Mouse (Mus musculus): ENCODE measurements at regions not wholly inside any gene's neighbourhood (a gene's known extent, or its start where the extent isn't known, plus 50 kb on each side); places are given as distances from the start of the nearest gene placed in this dataset.

DNA sequence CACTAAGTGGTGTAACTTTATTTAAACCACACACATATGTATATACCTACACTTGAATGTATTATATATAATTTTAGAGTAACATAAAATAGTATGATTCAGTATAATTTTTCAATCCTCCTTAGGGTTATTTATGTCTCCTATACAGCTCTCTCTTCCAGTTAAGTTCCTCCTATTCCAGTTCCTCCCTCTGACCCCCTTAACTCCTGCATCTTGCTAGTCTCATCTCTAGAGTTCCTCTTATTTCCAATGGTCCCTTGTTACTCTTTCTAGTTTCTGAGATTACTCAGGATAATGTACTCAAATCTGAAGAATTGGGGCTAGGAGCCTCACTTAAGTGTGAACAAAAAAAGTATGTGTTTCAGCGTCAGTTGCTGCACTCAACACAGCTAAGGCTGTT lies 88.4 kb upstream of the Tex13c2 start:
- Histone ChIP-seq H3K27ac (ENCODE audit: insufficient read depth, low read length) (no peak overlapping the region), H3K4me3 (ENCODE audit: insufficient read depth, low read length) (no peak overlapping the region), H3K4me1 (ENCODE audit: control insufficient read depth, insufficient read depth, low read length) (no peaks in the 10 kb centered on the region)
- TF ChIP-seq CTCF (IDR thresholded peaks at IDR 0.05; ENCODE audit: extremely low read depth, insufficient read depth, low read length) = no peak
- TF ChIP-seq POLR2A (IDR thresholded peaks at IDR 0.05; ENCODE audit: extremely low read depth, insufficient read depth, low read length) = no peak

DNA sequence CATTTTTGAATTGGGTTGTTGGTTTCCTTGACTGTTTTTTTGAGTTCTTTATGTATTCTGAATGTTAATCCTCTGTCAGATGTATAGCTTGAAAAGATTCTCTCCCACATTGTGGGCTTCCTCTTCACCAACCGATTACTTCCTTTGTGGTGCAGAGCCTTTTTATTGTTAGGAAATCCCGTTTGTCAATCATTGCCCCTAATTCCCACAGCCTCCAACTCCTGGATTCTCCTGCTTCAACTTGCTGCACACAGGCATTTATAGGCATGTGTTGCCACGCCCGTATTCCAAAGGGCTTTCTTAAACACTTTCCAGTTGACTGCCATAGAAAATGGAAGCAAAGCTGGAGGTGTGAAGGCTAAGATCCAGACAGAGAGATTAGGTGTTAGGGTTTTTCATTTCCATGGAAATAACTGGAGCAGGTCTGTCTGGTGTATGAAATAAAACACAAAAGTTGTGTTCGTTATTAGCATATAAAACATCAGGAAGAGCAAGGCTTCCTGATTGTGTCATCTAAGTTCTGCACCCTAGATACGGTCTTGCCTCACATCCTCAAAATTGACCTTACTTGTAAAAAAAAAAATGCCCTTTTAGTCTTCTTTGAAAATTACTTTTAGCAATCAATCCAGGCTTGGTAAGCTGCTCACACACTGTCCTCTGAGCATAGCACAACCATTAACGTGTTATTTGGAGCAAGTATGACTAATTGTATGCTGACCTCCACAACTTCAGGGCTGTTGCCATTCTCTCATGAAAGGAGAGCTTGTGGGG lies 87.7 kb upstream of the Tex13c2 start:
- H3K4me1 ChIP-seq (ENCODE audit: control insufficient read depth, insufficient read depth, low read length) = no peaks in the 10 kb centered on the region
- TF ChIP-seq CTCF (IDR thresholded peaks at IDR 0.05; ENCODE audit: extremely low read depth, insufficient read depth, low read length) (no peak), POLR2A (IDR thresholded peaks at IDR 0.05; ENCODE audit: extremely low read depth, insufficient read depth, low read length) (no peak)
- no peak overlapping the region for H3K27ac ChIP-seq (ENCODE audit: insufficient read depth, low read length)
- H3K4me3 ChIP-seq (ENCODE audit: insufficient read depth, low read length) = no peak overlapping the region

DNA sequence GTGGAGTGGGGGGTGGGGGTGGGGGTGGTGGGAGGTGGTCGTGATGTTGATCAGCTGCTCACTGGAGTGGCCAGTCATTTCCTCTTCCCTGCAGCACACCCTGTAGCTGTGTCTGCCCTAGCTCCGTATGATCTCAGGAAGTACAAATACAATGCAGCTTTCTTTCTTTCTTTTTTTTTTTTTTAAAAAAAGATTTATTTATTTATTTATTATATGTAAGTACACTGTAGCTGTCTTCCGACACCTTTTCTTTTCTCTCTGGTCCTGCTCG lies 87.2 kb upstream of the Tex13c2 start:
- Histone ChIP-seq H3K4me1 (ENCODE audit: control insufficient read depth, insufficient read depth, low read length) (no peaks in the 10 kb centered on the region), H3K4me3 (ENCODE audit: insufficient read depth, low read length) (no peak overlapping the region), H3K27ac (ENCODE audit: insufficient read depth, low read length) (no peak overlapping the region)
- no peak for TF ChIP-seq POLR2A (IDR thresholded peaks at IDR 0.05; ENCODE audit: extremely low read depth, insufficient read depth, low read length)
- TF ChIP-seq CTCF (IDR thresholded peaks at IDR 0.05; ENCODE audit: extremely low read depth, insufficient read depth, low read length) = no peak

DNA sequence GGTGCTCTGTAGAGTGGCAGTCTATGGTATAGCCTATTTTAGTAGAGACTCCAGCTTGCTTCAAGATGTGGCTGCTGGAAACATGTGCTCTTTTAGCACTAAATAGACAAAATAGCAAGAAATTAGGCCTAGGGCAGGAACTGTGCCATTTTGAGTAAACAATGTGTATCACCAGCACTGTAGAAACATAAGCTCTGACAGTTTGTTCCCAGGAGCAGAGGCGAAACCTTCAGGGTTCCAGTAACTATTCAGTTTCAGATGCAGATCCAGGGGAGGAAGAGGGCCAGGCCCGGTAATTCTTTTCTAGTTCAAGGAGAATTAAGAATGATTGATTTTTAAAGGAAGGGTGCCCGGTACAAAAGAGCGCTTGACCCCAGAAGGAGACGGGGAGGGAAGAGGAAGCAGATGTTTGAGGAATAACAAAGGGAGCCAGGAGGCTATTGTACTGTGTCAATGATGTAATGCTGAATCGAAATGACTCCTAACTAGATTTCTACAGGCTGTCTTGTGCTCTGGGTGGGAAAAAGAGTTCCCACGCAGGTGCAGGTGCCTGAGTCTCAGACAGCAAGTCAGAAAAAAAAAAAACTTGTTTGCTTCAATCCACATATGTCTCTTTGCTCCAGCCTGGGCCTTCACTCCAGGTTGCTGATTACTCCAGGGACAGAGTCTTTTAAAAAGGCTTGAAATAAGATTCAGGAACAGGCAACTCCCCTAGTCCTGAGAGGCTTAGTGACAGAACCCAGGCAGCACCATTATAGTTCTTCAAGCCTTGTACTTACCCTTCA lies 57.4 kb upstream of the Tex13c2 start:
- TF ChIP-seq CTCF (IDR thresholded peaks at IDR 0.05; ENCODE audit: extremely low read depth, insufficient read depth, low read length) = no peak
- TF ChIP-seq POLR2A (IDR thresholded peaks at IDR 0.05; ENCODE audit: extremely low read depth, insufficient read depth, low read length) = no peak
- Histone ChIP-seq H3K4me1 (ENCODE audit: control insufficient read depth, insufficient read depth, low read length) (no peaks in the 10 kb centered on the region), H3K4me3 (ENCODE audit: insufficient read depth, low read length) (no peak overlapping the region), H3K27ac (ENCODE audit: insufficient read depth, low read length) (no peak overlapping the region)

Measured in cortical plate, adult 2 months (tissue).